ENCODE assay signal across 24 mouse cellular contexts in genomic region chr12:103540429-103540828, GRCm38 (mm10). TPM values are rescaled to one million over a fixed set of nuclear protein-coding genes. Genes with fewer than 3 reads are reported as not detected.
DNase-seq lines count a peak whose midpoint lies in the region; ATAC-seq and TF ChIP-seq lines count a peak whose summit lies in the region.
"Had no signal": no experiment of that assay in that cellular context is flagged by ENCODE, and none has a peak within 500 bp of the region (broad histone marks: within the 10 kb centered on the region; RNA-seq: fewer than 3 reads in every experiment).

No protein-coding gene starts in this region.

- H3K27me3 ChIP-seq in lung, embryonic 14.5 days (ENCODE audit: insufficient read depth, low read length): no peaks in the 10 kb centered on the region
- H3K27me3 ChIP-seq in lung, postnatal 0 days (replicated peaks; ENCODE audit: insufficient read depth, low read length): no peaks in the 10 kb centered on the region
- H3K27me3 ChIP-seq: CH12.LX; embryonic facial prominence, embryonic 12.5 days; forebrain, embryonic 13.5 days; forebrain, embryonic 15.5 days; Patski had no signal

- no peak for TF ChIP-seq CTCF in lung, embryonic 14.5 days (IDR thresholded peaks at IDR 0.05; ENCODE audit: low read depth)
- no peak for TF ChIP-seq CTCF in lung, postnatal 0 days (IDR thresholded peaks at IDR 0.05)

- no peak for ATAC-seq in lung, embryonic 14.5 days (ENCODE audit: insufficient read depth)
- ATAC-seq in lung, postnatal 0 days: peak; percentile 76
- ATAC-seq: activated CD4-positive, CD25-positive, alpha-beta regulatory T cell, adult 4 months; CD4-positive, CD25-positive, alpha-beta regulatory T cell, adult 4 months; forebrain, embryonic 13.5 days; forebrain, embryonic 15.5 days; Patski had no signal

- 53% methylated on average over 4 of the region's 4 CpGs for WGBS in lung, embryonic 14.5 days
- 59% methylated on average over 4 of the region's 4 CpGs for WGBS in lung, postnatal 0 days

- DNase-seq in lung, embryonic 14.5 days: peak; percentile 23
- no peak for DNase-seq in lung, postnatal 14 days
- peak; percentile 85 for DNase-seq in lung, postnatal 0 days (ENCODE audit: low spot score)
- no peak for DNase-seq in lung, adult 18-20 months
- peak; percentile 32 for DNase-seq in lung, postnatal 36 days
- DNase-seq in lung, postnatal 4 days: no peak
- DNase-seq: adrenal gland, adult 8-10 months; adrenal gland, postnatal 14 days; adrenal gland, postnatal 36 days; B cell, adult 2 months; cerebellum, adult 11-12 months; cerebellum, adult 2 months; cerebellum, adult 9-10 months; cerebellum, postnatal 10 days; cerebellum, postnatal 25 days had no signal

- H3K9ac ChIP-seq in lung, embryonic 14.5 days: no peak overlapping the region
- no peak overlapping the region for H3K9ac ChIP-seq in lung, postnatal 0 days (replicated peaks; ENCODE audit: low read depth)
- H3K9ac ChIP-seq: embryonic facial prominence, embryonic 12.5 days; forebrain, embryonic 13.5 days; forebrain, embryonic 15.5 days had no signal

- H3K36me3 ChIP-seq in lung, embryonic 14.5 days (ENCODE audit: insufficient read depth): no peaks in the 10 kb centered on the region
- H3K36me3 ChIP-seq in lung, postnatal 0 days (ENCODE audit: insufficient read depth, low read length): no peaks in the 10 kb centered on the region
- H3K36me3 ChIP-seq: embryonic facial prominence, embryonic 10.5 days; embryonic facial prominence, embryonic 12.5 days; forebrain, embryonic 15.5 days; G1E had no signal

- no peaks in the 10 kb centered on the region for H3K4me1 ChIP-seq in lung, embryonic 14.5 days (ENCODE audit: insufficient read depth)
- H3K4me1 ChIP-seq in lung, postnatal 0 days (ENCODE audit: insufficient read depth, low read depth, low read length): no peaks in the 10 kb centered on the region
- H3K4me1 ChIP-seq: embryonic facial prominence, embryonic 10.5 days; embryonic facial prominence, embryonic 12.5 days; forebrain, embryonic 13.5 days; forebrain, embryonic 15.5 days had no signal

- no peak overlapping the region for H3K4me2 ChIP-seq in lung, embryonic 14.5 days
- no peak overlapping the region for H3K4me2 ChIP-seq in lung, postnatal 0 days (replicated peaks; ENCODE audit: low read depth, low read length)
- H3K4me2 ChIP-seq: embryonic facial prominence, embryonic 12.5 days; forebrain, embryonic 13.5 days; forebrain, embryonic 15.5 days had no signal

- peak; percentile 61 for TF ChIP-seq EP300 in lung, postnatal 0 days (IDR thresholded peaks at IDR 0.05)

- no peak overlapping the region for H3K4me3 ChIP-seq in lung, embryonic 14.5 days (ENCODE audit: low read depth, low read length)
- no peak overlapping the region for H3K4me3 ChIP-seq in lung, postnatal 0 days (ENCODE audit: low read depth, low read length)
- H3K4me3 ChIP-seq: embryonic facial prominence, embryonic 10.5 days; embryonic facial prominence, embryonic 12.5 days; forebrain, embryonic 13.5 days; forebrain, embryonic 15.5 days had no signal

- no peaks in the 10 kb centered on the region for H3K9me3 ChIP-seq in lung, embryonic 14.5 days (ENCODE audit: low read depth, low read length)
- H3K9me3 ChIP-seq in lung, postnatal 0 days (ENCODE audit: low read length): no peaks in the 10 kb centered on the region
- H3K9me3 ChIP-seq: embryonic facial prominence, embryonic 10.5 days; embryonic facial prominence, embryonic 12.5 days; forebrain, embryonic 13.5 days; forebrain, embryonic 15.5 days; G1E had no signal

- H3K27ac ChIP-seq in lung, embryonic 14.5 days (ENCODE audit: low read depth): no peak overlapping the region
- H3K27ac ChIP-seq in lung, postnatal 0 days (ENCODE audit: low read length): peak overlapping the region; percentile 68; the same call in 1 of the 2 replicates
- H3K27ac ChIP-seq: embryonic facial prominence, embryonic 10.5 days; embryonic facial prominence, embryonic 12.5 days; forebrain, embryonic 13.5 days; forebrain, embryonic 15.5 days had no signal

RNA-seq across cellular contexts. Expression of gene Ppp4r4, which starts 8.3 kb away (rescaled TPM):
- 1.6 TPM in 2 replicates for polyA plus RNA-seq in lung, embryonic 14.5 days (2014; fragmentation: Nextera tagmentation; extraction: Ambion mirVana)
- polyA plus RNA-seq in lung, postnatal 0 days (2015; fragmentation: Nextera tagmentation; extraction: Ambion mirVana): 6.1 and 6.3 TPM in 2 replicates
- polyA plus RNA-seq: G1E had no signal

Comparison
In these comparisons a context has a peak if more than half of its experiments do, and no peak if none do; other contexts are left out.
1. DNase-seq: peak in lung, embryonic 14.5 days (single experiment), lung, postnatal 0 days (single experiment) and lung, postnatal 36 days (single experiment); none in lung, postnatal 14 days (single experiment), lung, adult 18-20 months (0 of 2) and lung, postnatal 4 days (0 of 2).